Mouse (Mus musculus) liver, embryonic 14.5 days (tissue): Measurements from ENCODE around the gene Msi2.

Experiments
- CTCF ChIP-seq: IDR thresholded peaks from 2 replicates; pipeline ENCODE4 v1.5.1; 2016; ENCODE audit warnings: antibody characterized with exemption, low read depth, control low read depth
- EP300 ChIP-seq: IDR thresholded peaks from 2 replicates; pipeline ENCODE4 v1.6.1; 2016; ENCODE audit warnings: antibody characterized with exemption, low read depth

DNA sequence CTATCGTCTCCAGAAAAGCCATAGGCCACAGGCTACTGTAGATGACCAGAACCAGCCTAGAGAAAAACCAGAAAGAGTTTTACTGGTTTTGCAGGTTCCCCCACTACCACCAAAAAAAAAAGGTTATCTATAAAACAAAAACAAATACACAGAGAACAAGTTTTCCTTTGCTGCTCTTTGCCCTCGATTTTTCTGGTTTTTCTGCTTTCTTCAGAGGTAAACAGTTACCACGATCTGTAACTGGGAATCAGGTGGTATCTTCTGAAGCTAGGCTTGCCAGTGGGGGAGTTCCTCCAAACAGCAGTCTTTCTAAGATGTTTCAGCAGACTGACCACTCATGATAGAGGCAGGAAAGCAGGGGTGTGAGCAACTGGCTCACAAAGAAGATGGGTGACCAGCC is 89.6 kb downstream of the Msi2 start:
- TF ChIP-seq EP300 = no peak
- no peak for TF ChIP-seq CTCF
